Mouse (Mus musculus): Measurements from ENCODE around the gene Ipmk. TPM values are rescaled to one million over a fixed set of nuclear protein-coding genes. Genes with fewer than 3 reads are reported as not detected.

Gene Ipmk
- 15.3 and 16.3 TPM in 2 replicates for polyA plus RNA-seq (2012; rRNA removed)

DNA sequence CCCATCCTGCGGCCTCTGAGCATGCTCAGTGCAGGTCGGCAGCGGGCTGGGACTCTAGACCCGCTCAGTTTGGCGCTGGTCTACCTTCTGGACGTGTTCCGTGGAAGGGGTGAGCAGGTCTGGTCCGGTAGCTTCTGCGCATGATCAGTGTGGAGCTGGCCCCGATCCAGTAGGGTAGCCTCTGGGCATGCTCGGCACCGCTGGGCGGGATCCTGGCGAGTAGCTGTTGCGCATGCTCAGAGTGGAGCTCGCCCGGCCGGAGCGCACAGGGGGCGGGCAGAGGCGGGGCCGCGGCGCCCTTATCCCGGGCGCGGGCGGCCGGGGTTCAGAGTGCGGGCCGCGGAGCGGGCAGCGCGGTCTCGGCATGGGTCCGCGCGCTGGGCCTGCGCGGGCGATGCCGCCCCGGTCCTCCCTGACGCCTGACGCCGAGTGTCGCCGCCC, at the start of gene Ipmk:
TSS of gene Ipmk (plus strand) at position 255 of the 441 bp plus-strand sequence.
- TF ChIP-seq POLR2A (IDR thresholded peaks at IDR 0.05; ENCODE audit: extremely low read depth, insufficient read depth, low read length): peak; percentile 75
- no peak for TF ChIP-seq CTCF (IDR thresholded peaks at IDR 0.05; ENCODE audit: extremely low read depth, insufficient read depth, low read length)
- H3K27ac ChIP-seq (ENCODE audit: insufficient read depth, low read length): peak within 1 kb of the TSS; percentile 39; the same call in 1 of the 2 replicates
- H3K4me1 ChIP-seq (ENCODE audit: control insufficient read depth, insufficient read depth, low read length): peaks cover 5% of the 10 kb centered on the region; the same call in 1 of the 2 replicates
- peak within 1 kb of the TSS; percentile 42 for H3K4me3 ChIP-seq (ENCODE audit: insufficient read depth, low read length)

DNA sequence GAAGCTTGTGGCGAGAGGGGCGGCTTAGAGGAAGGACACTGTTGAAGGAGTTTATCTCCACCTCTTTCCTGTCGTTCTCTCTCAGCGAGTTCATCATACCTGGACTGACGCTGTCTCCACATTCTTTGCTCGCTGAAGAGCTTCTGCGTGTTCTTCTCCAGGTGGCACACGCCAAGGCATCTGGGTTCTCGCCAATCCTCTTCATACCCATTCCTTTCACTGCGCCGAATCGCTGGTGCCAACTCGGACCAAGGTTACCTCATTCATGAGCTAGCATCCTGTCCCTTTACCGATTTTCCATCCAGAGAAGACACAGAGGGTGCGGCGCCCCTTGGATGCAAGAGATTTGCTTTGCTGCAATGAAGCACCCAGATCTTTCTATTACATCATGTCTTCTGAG, 47.4 kb upstream of the Ipmk start:
- Histone ChIP-seq H3K4me1 (ENCODE audit: control insufficient read depth, insufficient read depth, low read length) (no peaks in the 10 kb centered on the region), H3K4me3 (ENCODE audit: insufficient read depth, low read length) (no peak overlapping the region)
- TF ChIP-seq CTCF (IDR thresholded peaks at IDR 0.05; ENCODE audit: extremely low read depth, insufficient read depth, low read length): no peak
- no peak for TF ChIP-seq POLR2A (IDR thresholded peaks at IDR 0.05; ENCODE audit: extremely low read depth, insufficient read depth, low read length)

DNA sequence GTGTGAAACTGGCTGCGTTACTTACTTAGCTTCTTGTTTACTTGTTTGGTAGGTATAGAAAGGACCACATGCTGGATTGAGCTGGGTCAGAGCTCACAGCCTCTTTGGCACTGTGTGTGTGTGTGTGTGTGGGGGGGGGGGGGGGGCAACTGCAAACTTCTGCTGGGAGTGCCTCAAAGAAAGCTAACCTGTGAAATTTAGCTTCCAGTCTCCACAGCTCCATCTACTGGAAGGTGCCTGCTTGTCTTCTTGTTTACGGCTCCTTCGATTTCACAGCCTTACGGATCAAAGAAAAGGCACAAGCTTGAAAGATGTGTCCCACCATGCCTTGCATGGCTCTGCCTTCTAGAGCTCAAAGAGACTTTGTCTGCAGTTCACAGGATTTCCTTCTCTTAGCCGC, 45.1 kb upstream of the Ipmk start:
- TF ChIP-seq CTCF (IDR thresholded peaks at IDR 0.05; ENCODE audit: extremely low read depth, insufficient read depth, low read length) (peak; percentile 59), POLR2A (IDR thresholded peaks at IDR 0.05; ENCODE audit: extremely low read depth, insufficient read depth, low read length) (no peak)
- Histone ChIP-seq H3K4me1 (ENCODE audit: control insufficient read depth, insufficient read depth, low read length) (no peaks in the 10 kb centered on the region), H3K27ac (ENCODE audit: insufficient read depth, low read length) (no peak overlapping the region), H3K4me3 (ENCODE audit: insufficient read depth, low read length) (no peak overlapping the region)

More for the DNA sequence above, 47.4 kb upstream of the Ipmk start:
- no peak overlapping the region for H3K27ac ChIP-seq (ENCODE audit: insufficient read depth, low read length)

DNA sequence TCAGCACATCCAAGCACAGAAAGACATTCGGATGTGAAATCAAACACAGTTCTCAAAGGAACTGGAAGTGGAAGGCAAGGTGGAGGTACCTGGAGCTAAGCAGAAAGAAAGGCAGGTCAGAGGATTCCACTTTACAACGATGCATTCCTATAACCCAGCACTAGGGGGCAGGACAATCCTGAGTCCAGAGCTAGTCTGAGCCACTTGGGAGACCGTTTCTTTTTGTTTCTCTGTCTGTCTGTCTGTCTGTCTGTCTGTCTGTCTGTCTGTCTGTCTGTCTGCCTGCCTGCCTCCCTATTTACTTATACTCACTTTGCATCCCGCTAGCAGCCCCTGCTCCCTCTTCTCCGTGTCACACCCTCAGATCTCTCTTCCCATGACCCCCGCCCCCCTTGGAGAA, 41.4 kb upstream of the Ipmk start:
- Histone ChIP-seq H3K27ac (ENCODE audit: insufficient read depth, low read length) (no peak overlapping the region), H3K4me1 (ENCODE audit: control insufficient read depth, insufficient read depth, low read length) (no peaks in the 10 kb centered on the region), H3K4me3 (ENCODE audit: insufficient read depth, low read length) (no peak overlapping the region)
- TF ChIP-seq CTCF (IDR thresholded peaks at IDR 0.05; ENCODE audit: extremely low read depth, insufficient read depth, low read length) (peak; percentile 70), POLR2A (IDR thresholded peaks at IDR 0.05; ENCODE audit: extremely low read depth, insufficient read depth, low read length) (no peak)

DNA sequence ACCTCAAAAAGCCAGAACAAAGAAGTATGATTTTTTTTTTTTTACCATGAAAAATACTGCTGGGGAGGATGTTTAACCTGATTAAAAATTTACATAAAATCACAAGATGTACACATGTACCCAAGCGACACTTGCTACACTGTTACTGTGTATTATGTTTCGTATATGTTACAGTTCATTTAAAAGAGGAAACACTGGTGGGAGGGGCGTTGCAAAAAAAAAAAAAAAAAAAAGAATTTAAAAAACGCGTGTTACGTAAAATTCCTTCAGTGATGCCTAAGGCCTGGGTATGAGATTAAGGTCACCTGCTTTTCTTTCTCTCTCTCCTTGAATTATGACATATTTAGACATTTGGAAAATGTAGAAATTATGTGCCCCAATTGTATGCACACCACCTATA, 40.8 kb upstream of the Ipmk start:
- H3K4me1 ChIP-seq (ENCODE audit: control insufficient read depth, insufficient read depth, low read length): no peaks in the 10 kb centered on the region
- no peak overlapping the region for H3K4me3 ChIP-seq (ENCODE audit: insufficient read depth, low read length)
- H3K27ac ChIP-seq (ENCODE audit: insufficient read depth, low read length): no peak overlapping the region
- no peak for TF ChIP-seq CTCF (IDR thresholded peaks at IDR 0.05; ENCODE audit: extremely low read depth, insufficient read depth, low read length)
- TF ChIP-seq POLR2A (IDR thresholded peaks at IDR 0.05; ENCODE audit: extremely low read depth, insufficient read depth, low read length): no peak

DNA sequence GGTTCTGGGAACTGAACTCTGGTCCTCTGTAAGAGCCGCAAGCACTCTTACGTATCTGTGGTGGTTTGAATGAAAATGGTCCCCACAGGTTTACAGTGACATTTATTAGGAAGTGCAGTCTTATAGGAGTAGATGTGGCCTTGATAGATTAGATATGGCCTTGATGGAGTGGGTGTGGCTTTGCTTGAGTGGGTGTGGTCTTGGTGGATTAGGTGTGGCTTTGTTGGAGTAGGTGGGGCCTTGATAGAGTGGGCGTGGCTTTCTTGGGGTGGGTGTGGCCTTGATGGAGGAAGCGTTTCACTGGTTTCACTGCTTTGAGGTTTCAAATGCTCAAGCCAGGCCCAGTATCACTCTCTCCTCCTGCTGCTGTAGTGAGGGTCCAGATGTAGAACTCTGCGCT, 39.4 kb upstream of the Ipmk start:
- Histone ChIP-seq H3K4me1 (ENCODE audit: control insufficient read depth, insufficient read depth, low read length) (no peaks in the 10 kb centered on the region), H3K27ac (ENCODE audit: insufficient read depth, low read length) (no peak overlapping the region), H3K4me3 (ENCODE audit: insufficient read depth, low read length) (no peak overlapping the region)
- TF ChIP-seq CTCF (IDR thresholded peaks at IDR 0.05; ENCODE audit: extremely low read depth, insufficient read depth, low read length) (no peak), POLR2A (IDR thresholded peaks at IDR 0.05; ENCODE audit: extremely low read depth, insufficient read depth, low read length) (no peak)

DNA sequence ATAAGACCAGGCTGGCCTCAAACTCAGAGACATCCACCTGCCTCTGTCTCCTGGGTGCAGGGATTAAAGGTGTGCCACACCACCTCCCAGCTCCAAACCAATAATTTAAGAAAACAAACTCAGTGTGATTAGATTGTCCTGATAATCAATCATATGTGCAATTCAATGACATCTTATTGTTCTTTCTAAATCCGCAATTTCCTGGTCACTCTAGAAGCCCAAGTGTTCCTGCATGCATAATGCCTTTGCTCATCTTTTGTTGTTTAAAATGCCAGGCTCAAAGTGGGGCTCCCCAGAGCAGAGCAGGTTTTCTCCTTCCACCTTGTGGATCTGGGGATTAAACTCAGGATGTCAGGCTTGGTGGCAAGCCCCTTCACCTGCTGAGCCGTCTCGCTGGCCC, 37.3 kb upstream of the Ipmk start:
- Histone ChIP-seq H3K4me3 (ENCODE audit: insufficient read depth, low read length) (no peak overlapping the region), H3K27ac (ENCODE audit: insufficient read depth, low read length) (no peak overlapping the region), H3K4me1 (ENCODE audit: control insufficient read depth, insufficient read depth, low read length) (no peaks in the 10 kb centered on the region)
- TF ChIP-seq POLR2A (IDR thresholded peaks at IDR 0.05; ENCODE audit: extremely low read depth, insufficient read depth, low read length) (no peak), CTCF (IDR thresholded peaks at IDR 0.05; ENCODE audit: extremely low read depth, insufficient read depth, low read length) (no peak)

DNA sequence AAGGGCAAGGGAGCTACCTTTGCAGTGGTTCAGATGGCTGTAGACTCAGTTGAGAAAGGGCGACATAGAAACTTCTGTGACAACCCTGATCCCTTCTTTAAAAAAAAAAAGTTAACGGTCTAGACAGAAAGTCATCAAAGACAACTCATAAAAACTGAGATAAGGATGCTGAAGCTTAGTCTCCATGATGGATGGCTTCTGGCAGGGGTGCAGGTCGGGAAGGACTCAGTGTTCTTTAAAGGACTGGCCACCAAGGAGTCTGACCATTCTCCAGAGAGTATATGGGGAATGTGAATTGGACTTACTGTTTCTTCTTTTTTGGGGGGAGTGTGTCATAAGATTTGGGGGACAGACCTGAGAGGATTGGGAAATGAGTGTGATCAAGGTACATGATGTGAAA, 33.0 kb upstream of the Ipmk start:
- Histone ChIP-seq H3K4me1 (ENCODE audit: control insufficient read depth, insufficient read depth, low read length) (no peaks in the 10 kb centered on the region), H3K4me3 (ENCODE audit: insufficient read depth, low read length) (no peak overlapping the region), H3K27ac (ENCODE audit: insufficient read depth, low read length) (no peak overlapping the region)
- TF ChIP-seq CTCF (IDR thresholded peaks at IDR 0.05; ENCODE audit: extremely low read depth, insufficient read depth, low read length) (no peak), POLR2A (IDR thresholded peaks at IDR 0.05; ENCODE audit: extremely low read depth, insufficient read depth, low read length) (no peak)

DNA sequence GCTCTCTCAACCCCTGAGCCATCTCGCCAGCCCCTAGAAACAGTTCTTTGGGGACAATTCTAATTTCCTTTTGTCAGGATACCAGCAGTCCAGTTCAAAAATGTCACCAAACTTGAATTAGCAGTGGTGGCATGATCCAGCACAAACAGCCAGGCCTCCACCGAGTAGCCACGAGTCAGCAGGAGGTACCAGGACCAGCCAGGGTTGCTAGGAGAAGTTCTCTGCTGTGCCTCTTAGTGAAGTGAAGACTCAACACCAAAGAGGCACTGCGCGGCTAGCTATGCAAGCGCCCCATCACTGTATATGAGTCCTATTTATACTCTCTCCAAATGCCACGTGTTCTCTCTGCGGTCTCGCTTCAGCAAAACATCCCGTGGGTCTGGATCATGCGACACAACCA, 31.5 kb upstream of the Ipmk start:
- Histone ChIP-seq H3K27ac (ENCODE audit: insufficient read depth, low read length) (no peak overlapping the region), H3K4me1 (ENCODE audit: control insufficient read depth, insufficient read depth, low read length) (no peaks in the 10 kb centered on the region), H3K4me3 (ENCODE audit: insufficient read depth, low read length) (no peak overlapping the region)
- TF ChIP-seq CTCF (IDR thresholded peaks at IDR 0.05; ENCODE audit: extremely low read depth, insufficient read depth, low read length): no peak
- no peak for TF ChIP-seq POLR2A (IDR thresholded peaks at IDR 0.05; ENCODE audit: extremely low read depth, insufficient read depth, low read length)

DNA sequence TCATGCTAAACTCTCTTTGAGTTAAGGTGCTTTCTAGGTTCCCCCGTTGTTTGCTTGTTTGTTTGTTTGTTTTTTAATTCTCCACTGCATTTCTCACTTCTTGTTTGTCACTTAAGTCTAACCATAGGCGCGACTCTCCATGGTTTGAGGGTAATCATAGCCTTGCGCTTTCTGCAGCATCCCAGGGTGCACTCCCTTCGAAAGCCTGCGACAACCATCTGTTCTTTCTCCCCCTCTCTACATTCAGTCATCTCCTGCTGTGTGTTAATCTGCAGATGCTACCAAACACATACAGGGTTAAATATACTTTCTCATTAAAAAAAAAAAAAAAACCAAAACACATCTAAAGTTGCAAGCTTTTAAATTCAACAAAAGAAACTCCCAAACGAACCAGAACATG, 31.1 kb upstream of the Ipmk start:
- TF ChIP-seq CTCF (IDR thresholded peaks at IDR 0.05; ENCODE audit: extremely low read depth, insufficient read depth, low read length): no peak
- TF ChIP-seq POLR2A (IDR thresholded peaks at IDR 0.05; ENCODE audit: extremely low read depth, insufficient read depth, low read length): no peak

More for the DNA sequence above, 31.1 kb upstream of the Ipmk start:
- Histone ChIP-seq H3K27ac (ENCODE audit: insufficient read depth, low read length) (no peak overlapping the region), H3K4me3 (ENCODE audit: insufficient read depth, low read length) (no peak overlapping the region), H3K4me1 (ENCODE audit: control insufficient read depth, insufficient read depth, low read length) (no peaks in the 10 kb centered on the region)
